Mouse (Mus musculus) B cell, adult 2 months (primary cell): ENCODE results near the gene Krtap20-2.
"Not testable (repeated sequence)": the region's sequence is repeated elsewhere in the genome, so short reads cannot be mapped to it uniquely, and the experiment has no call there.

Experiments
- DNase-seq, 2 experiments: peaks; one replicate each; pipeline ENCODE4 v3.0.0; 2022

Gene Krtap20-2

DNA sequence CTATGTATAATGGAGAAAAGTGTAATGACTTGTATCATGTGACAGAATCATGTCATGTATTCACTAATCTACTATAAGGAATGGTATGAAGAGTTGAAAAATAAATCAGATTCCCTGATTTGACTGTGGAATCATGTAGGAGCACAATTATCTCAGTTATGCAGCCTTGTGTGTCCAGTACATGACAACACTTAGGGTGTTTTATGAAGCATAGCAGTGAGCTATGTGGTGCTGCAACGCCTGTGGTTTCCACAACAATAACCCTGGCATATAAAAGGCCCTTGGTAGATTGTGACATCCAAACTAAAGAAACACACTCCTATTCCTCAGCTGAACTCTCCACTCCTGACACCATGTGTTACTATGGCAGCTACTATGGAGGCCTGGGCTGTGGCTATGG is at the start of gene Krtap20-2:
Gene Krtap20-2, plus strand, starts transcription at position 301 of the 400 bp plus-strand sequence.
- DNase-seq = no peak

DNA sequence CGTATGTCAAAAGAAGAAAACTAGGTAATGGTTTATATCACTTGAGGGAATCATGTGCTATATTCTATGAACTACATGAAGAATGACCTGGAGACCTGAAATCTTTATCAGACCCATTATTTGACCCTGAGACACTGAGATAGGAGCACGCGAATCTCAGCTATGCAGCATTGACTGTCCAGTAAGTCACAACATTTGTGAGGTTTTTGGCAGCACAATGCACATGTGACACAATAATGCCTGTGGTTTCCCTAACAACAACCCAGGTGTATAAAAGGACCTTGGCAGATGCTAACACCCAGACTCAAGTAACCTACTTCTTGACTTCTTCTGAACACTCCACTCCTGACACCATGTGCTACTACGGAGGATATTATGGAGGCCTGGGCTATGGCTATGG is 48.0 kb upstream of the Krtap20-2 start, which contains the start of gene Gm9789:
Gene Gm9789, plus strand, starts transcription at position 301 of the 400 bp plus-strand sequence.
- no peak for DNase-seq

DNA sequence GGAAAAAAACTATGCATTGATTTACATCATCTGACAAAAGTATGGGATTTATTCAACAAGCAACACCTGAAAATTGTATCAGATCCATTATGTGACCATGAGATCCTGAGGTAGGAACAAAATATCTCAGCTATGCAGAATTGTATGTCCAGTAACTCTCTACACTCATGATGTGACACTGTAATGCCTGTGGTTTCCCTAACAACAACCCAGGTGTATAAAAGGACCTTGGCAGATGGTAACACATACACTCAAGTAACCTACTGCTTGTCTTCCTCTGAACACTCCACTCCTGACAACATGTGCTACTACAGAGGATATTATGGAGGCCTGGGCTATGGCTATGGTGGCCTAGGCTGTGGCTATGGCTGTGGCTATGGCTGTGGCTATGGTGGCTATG is 36.5 kb upstream of the Krtap20-2 start, which contains the start of gene Gm7735:
Gene Gm7735, plus strand, starts transcription at position 301 of the 400 bp plus-strand sequence.
- not testable (repeated sequence) for DNase-seq

GRCm38 (mm10) chr16:89174435-89174834 is 31.2 kb upstream of the Krtap20-2 start, which contains the start of gene 1110057P08Rik:
Gene 1110057P08Rik (plus strand): TSS chr16:89174735.
- no peak for DNase-seq

DNA sequence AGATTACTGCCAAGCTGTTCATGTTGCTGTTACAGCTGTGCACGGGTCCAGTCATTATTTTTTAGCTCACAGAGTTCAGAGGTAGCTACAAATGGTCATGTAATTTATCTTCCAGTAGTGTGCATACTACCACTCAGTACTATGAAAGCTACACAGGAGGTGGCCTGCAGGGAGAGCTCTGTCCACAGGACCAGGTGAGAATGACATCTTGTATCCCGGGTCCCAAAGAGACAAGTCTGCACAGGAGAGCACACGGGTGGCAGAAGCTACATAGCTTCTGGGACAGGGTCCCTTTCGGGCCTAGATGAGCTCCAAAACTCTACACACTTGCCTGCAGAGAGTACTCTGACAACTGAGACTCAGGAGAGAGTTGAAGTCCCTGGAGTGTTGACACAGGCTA is 17.0 kb upstream of the Krtap20-2 start:
- DNase-seq = no peak
